ENCODE assay signal across 9 mouse cellular contexts in the genomic region with DNA sequence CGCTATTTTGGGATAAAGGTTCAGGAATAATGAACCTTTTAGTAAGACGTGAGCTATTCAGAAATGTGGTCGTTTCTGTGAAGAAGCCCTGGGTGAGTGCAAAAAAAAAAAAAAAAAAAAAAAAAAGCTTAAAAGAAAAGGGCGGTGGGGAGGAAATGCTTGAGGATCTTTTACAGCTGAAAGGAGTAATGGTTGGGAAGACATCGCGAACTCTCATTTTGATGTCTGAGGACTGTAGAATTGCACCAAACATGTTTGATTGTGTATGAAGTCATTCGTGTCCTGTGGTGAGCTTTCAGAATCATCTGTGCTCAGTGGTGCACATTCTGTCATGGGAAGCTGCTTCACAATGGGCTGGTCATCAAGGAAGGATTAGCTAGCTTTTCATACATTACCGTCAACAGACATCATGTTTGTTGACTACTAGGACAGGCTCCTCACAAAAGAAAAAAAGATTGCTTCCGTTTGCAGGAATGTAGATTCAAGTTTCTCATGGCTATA. TPM values are rescaled to one million over a fixed set of nuclear protein-coding genes. Genes with fewer than 3 reads are reported as not detected.
A peak's percentile ranks its signal among the peaks of the same experiment; 100 is the strongest.
DNase-seq lines count a peak whose midpoint lies in the region; ATAC-seq and TF ChIP-seq lines count a peak whose summit lies in the region.
"Had no signal": no experiment of that assay in that cellular context is flagged by ENCODE, and none has a peak within 500 bp of the region (broad histone marks: within the 10 kb centered on the region; RNA-seq: fewer than 3 reads in every experiment).

No protein-coding gene starts in this region.

- no peaks in the 10 kb centered on the region for H3K9me3 ChIP-seq in erythroblast, embryonic 14.5 days (ENCODE audit: control insufficient read depth, low read length)
- H3K9me3 ChIP-seq in CH12.LX (replicated peaks; ENCODE audit: low read length) = no peaks in the 10 kb centered on the region
- H3K9me3 ChIP-seq in hindbrain, embryonic 10.5 days = no peaks in the 10 kb centered on the region
- H3K9me3 ChIP-seq in midbrain, embryonic 10.5 days (replicated peaks) = no peaks in the 10 kb centered on the region

- no peaks in the 10 kb centered on the region for H3K27me3 ChIP-seq in erythroblast, embryonic 14.5 days (ENCODE audit: control insufficient read depth)
- peaks cover 2% of the 10 kb centered on the region for H3K27me3 ChIP-seq in CH12.LX (replicated peaks)
- H3K27me3 ChIP-seq in hindbrain, embryonic 10.5 days (ENCODE audit: insufficient read depth, poor library complexity, severe bottlenecking) = no peaks in the 10 kb centered on the region
- peaks cover 5% of the 10 kb centered on the region; the same call in 1 of the 2 replicates for H3K27me3 ChIP-seq in midbrain, embryonic 10.5 days (ENCODE audit: low read depth, poor library complexity, severe bottlenecking)

- dilution Hi-C loops in CH12.LX (cut with MboI; ENCODE audit: extremely low pct_ligation_motif_present, extremely low pct_unique_long_range_greater_than_20kb, low sequenced_read_pairs) = no loop called here

- no peak for ATAC-seq in erythroblast, adult 5-6 weeks (replicated peaks; ENCODE audit: low FRiP score, poor library complexity, severe bottlenecking)

- H3K4me2 ChIP-seq in CH12.LX (ENCODE audit: insufficient read depth, low read depth, poor library complexity, severe bottlenecking) = peak overlapping the region; percentile 70

- in situ Hi-C loops in CH12.LX (cut with MboI; ENCODE audit: low pct_ligation_motif_present, low pct_unique_long_range_greater_than_20kb, low sequenced_read_pairs) = no loop called here

- peak overlapping the region; percentile 56 for H3K4me3 ChIP-seq in erythroblast, embryonic 14.5 days (replicated peaks)
- H3K4me3 ChIP-seq in CH12.LX (replicated peaks in 1 of 3; ENCODE audit: low read depth in 2 of 3, low read length in 2 of 3, poor library complexity in 1 of 3) = peak overlapping the region; percentile 47 to 60 (median 56)
- H3K4me3 ChIP-seq in hindbrain, embryonic 10.5 days = peak overlapping the region; percentile 59
- H3K4me3 ChIP-seq in midbrain, embryonic 10.5 days = peak overlapping the region; percentile 58

- peak; percentile 11 for DNase-seq in CH12.LX (ENCODE audit: extremely low read depth)
- DNase-seq in hindbrain, embryonic 10.5 days (ENCODE audit: low spot score) = no peak
- no peak for DNase-seq in midbrain, embryonic 10.5 days (ENCODE audit: low spot score)
- no peak for DNase-seq in thymus, postnatal 36 days
- DNase-seq in urinary bladder, postnatal 25 days (ENCODE audit: low spot score) = no peak
- DNase-seq in adrenal gland, postnatal 4 days (ENCODE audit: low spot score in 2 of 2) = no peak

- no peak for TF ChIP-seq RAD21 in CH12.LX (IDR thresholded peaks at IDR 0.05; ENCODE audit: low read depth, low read length)

- H3K27ac ChIP-seq in CH12.LX (ENCODE audit: insufficient read depth, low read depth) = no peak overlapping the region
- H3K27ac ChIP-seq in hindbrain, embryonic 10.5 days = 0 out of 2 replicates have a peak overlapping the region, but pooled peaks have one; percentile 72
- H3K27ac ChIP-seq in midbrain, embryonic 10.5 days (replicated peaks) = no peak overlapping the region

- WGBS in hindbrain, embryonic 10.5 days = 24% methylated on average over 9 of the region's 9 CpGs
- WGBS in midbrain, embryonic 10.5 days = 27% methylated on average over 9 of the region's 9 CpGs

- no peak for TF ChIP-seq EP300 in CH12.LX (IDR thresholded peaks at IDR 0.05; ENCODE audit: low read length)

- no peak for TF ChIP-seq CTCF in CH12.LX (conservative IDR thresholded peaks at IDR 0.05 in 1 of 2, IDR thresholded peaks at IDR 0.05 in 1 of 2; ENCODE audit: low read depth in 2 of 2, low read length in 2 of 2)

- peaks cover 7% of the 10 kb centered on the region for H3K4me1 ChIP-seq in erythroblast, embryonic 14.5 days (ENCODE audit: control insufficient read depth)
- H3K4me1 ChIP-seq in CH12.LX (ENCODE audit: control insufficient read depth in 1 of 2, insufficient read depth in 2 of 2) = peaks cover 2 to 20% of the 10 kb centered on the region in 2 experiments
- peaks cover 8% of the 10 kb centered on the region for H3K4me1 ChIP-seq in hindbrain, embryonic 10.5 days (replicated peaks)
- peaks cover 14% of the 10 kb centered on the region for H3K4me1 ChIP-seq in midbrain, embryonic 10.5 days

- H3K79me2 ChIP-seq in CH12.LX (replicated peaks; ENCODE audit: control insufficient read depth, extremely low read depth, insufficient read depth, poor library complexity, severe bottlenecking) = no peaks in the 10 kb centered on the region

- no peaks in the 10 kb centered on the region for H3K36me3 ChIP-seq in erythroblast, embryonic 14.5 days (ENCODE audit: control insufficient read depth)
- H3K36me3 ChIP-seq in CH12.LX (replicated peaks in 1 of 2; ENCODE audit: control insufficient read depth in 1 of 2, insufficient read depth in 1 of 2, low read length in 1 of 2) = no peaks in the 10 kb centered on the region
- no peaks in the 10 kb centered on the region for H3K36me3 ChIP-seq in hindbrain, embryonic 10.5 days
- no peaks in the 10 kb centered on the region for H3K36me3 ChIP-seq in midbrain, embryonic 10.5 days

- TF ChIP-seq POLR2A in CH12.LX (IDR thresholded peaks at IDR 0.05; ENCODE audit: low read depth, low read length) = no peak

- 0 out of 2 replicates have a peak overlapping the region, but pooled peaks have one; percentile 0 for H3K9ac ChIP-seq in CH12.LX (ENCODE audit: insufficient read depth, low read depth)

TF ChIP-seq in CH12.LX, 34 proteins besides CTCF, POLR2A, EP300 and RAD21:
- no peak for TF ChIP-seq E2F4 (IDR thresholded peaks at IDR 0.05; ENCODE audit: insufficient replicate concordance, low read depth, low read length)
- peak; percentile 47; the same call in 1 of the 2 replicates for TF ChIP-seq ETS1 (conservative IDR thresholded peaks at IDR 0.05; ENCODE audit: low read depth, low read length)
- peak; percentile 89 for TF ChIP-seq ZNF384 (IDR thresholded peaks at IDR 0.05; ENCODE audit: low read depth, low read length)
TF ChIP-seq in CH12.LX: peak in this region for 2.

RNA-seq across cellular contexts. Expression of a gene that starts 0.7 kb away (rescaled TPM):
- polyA plus RNA-seq in erythroblast, embryonic 14.5 days (2012) = not detected in 2 replicates
- total RNA-seq in erythroblast, adult 5-6 weeks (2015; ENCODE audit: low replicate concordance) = not detected in 2 replicates
- total RNA-seq in erythroblast, adult 5-6 weeks (2017; ENCODE audit: low replicate concordance) = 0.34 TPM in 1 of 2 replicates, not detected in the other
- total RNA-seq in CH12.LX (2012; rRNA removed) (13.7 and 30.7 TPM in 2 replicates), CH12.LX (2014; rRNA removed) (76.8 and 105 TPM in 2 replicates)
- 26.9 and 31.7 TPM in 2 replicates for polyA plus RNA-seq in CH12.LX (2012; ENCODE audit: insufficient read length, low read depth)
- polyA plus RNA-seq in hindbrain, embryonic 10.5 days (2016; fragmentation: Nextera tagmentation; extraction: Ambion mirVana) = 5.4 and 7.9 TPM in 2 replicates
- 6.9 and 9.3 TPM in 2 replicates for polyA plus RNA-seq in midbrain, embryonic 10.5 days (2016; fragmentation: Nextera tagmentation; extraction: Ambion mirVana)
- 10 to 100 TPM in 1 of 2 experiments, 1 to 10 TPM in 1; 7.3 to 10.2 TPM for total RNA-seq in adrenal gland, postnatal 4 days (2021)

RNA-seq across cellular contexts. Expression of a gene that starts 41.2 kb away (rescaled TPM):
- 0.09 TPM in 1 of 2 replicates, not detected in the other for polyA plus RNA-seq in erythroblast, embryonic 14.5 days (2012)
- total RNA-seq in erythroblast, adult 5-6 weeks (2015; ENCODE audit: low replicate concordance) = not detected in 2 replicates
- not detected in 2 replicates for total RNA-seq in erythroblast, adult 5-6 weeks (2017; ENCODE audit: low replicate concordance)
- not detected in 2 replicates for total RNA-seq in CH12.LX (2012; rRNA removed)
- not detected in 2 replicates for total RNA-seq in CH12.LX (2014; rRNA removed)
- polyA plus RNA-seq in CH12.LX (2012; ENCODE audit: insufficient read length, low read depth) = not detected in 2 replicates
- not detected in 2 replicates for polyA plus RNA-seq in hindbrain, embryonic 10.5 days (2016; fragmentation: Nextera tagmentation; extraction: Ambion mirVana)
- not detected in 2 replicates for polyA plus RNA-seq in midbrain, embryonic 10.5 days (2016; fragmentation: Nextera tagmentation; extraction: Ambion mirVana)
- total RNA-seq in adrenal gland, postnatal 4 days (2021) = not detected
- total RNA-seq: adrenal gland, adult 18-20 months had no signal
